Mouse (Mus musculus): ENCODE results near the gene Ern2.

GRCm38 (mm10) chr7:122152473-122152872 lies 33.5 kb downstream of the Ern2 start:
- no peak for TF ChIP-seq CTCF (IDR thresholded peaks at IDR 0.05; ENCODE audit: extremely low read depth, insufficient read length, insufficient replicate concordance, low read depth, low read length)
- no peak for TF ChIP-seq POLR2A (IDR thresholded peaks at IDR 0.05; ENCODE audit: low read depth, low read length)
